Mouse (Mus musculus): ENCODE results near the gene Igfals. TPM values are rescaled to one million over a fixed set of nuclear protein-coding genes. Genes with fewer than 3 reads are reported as not detected.

Igfals gene
- total RNA-seq, 4 experiments from 2014 or later, result 0.17 to 0.25 TPM; not detected in 2

Other genes with a start within 250 kb of the Igfals start
- 100 to 1,000 TPM; 123 to 148 (median 137) TPM for gene Tsc2, start 233.4 kb upstream of the Igfals start, total RNA-seq (2022)
- gene Nthl1, start 233.3 kb upstream of the Igfals start, total RNA-seq (2022), result 1 to 10 TPM; 5.7 to 7.0 (median 6.1) TPM
- gene Slc9a3r2, start 215.7 kb upstream of the Igfals start, total RNA-seq (2022), result 10 to 100 TPM; 41.0 to 47.7 (median 42.0) TPM
- under 1 TPM in 1 of 4 experiments, not detected in 3; 0.63 TPM for gene Npw, start 207.5 kb upstream of the Igfals start, total RNA-seq (2022)
- gene Zfp598, start 196.3 kb upstream of the Igfals start, total RNA-seq (2022), result 10 to 100 TPM; 30.4 to 40.9 (median 36.1) TPM
- gene Syngr3, start 176.0 kb upstream of the Igfals start, total RNA-seq (2022), result 100 to 1,000 TPM; 163 to 176 (median 164) TPM
- 10 to 100 TPM; 17.6 to 19.2 (median 18.0) TPM for gene Gfer, start 169.8 kb upstream of the Igfals start, total RNA-seq (2022)
- gene Noxo1, start 169.8 kb upstream of the Igfals start, total RNA-seq (2022), result 1 to 10 TPM; 2.8 to 5.9 (median 3.0) TPM
- gene Tbl3, start 158.3 kb upstream of the Igfals start, total RNA-seq (2022), result 10 to 100 TPM; 23.4 to 29.7 (median 25.6) TPM
- gene Rnf151, start 147.9 kb upstream of the Igfals start, total RNA-seq (2022), result under 1 TPM in 1 of 4 experiments, not detected in 3; 0.37 TPM
- gene Rps2, start 147.9 kb upstream of the Igfals start, total RNA-seq (2022), result 100 to 1,000 TPM; 270 to 312 (median 290) TPM
- 100 to 1,000 TPM; 208 to 258 (median 238) TPM for gene Ndufb10, start 141.5 kb upstream of the Igfals start, total RNA-seq (2022)
- under 1 TPM; 0.36 to 0.94 (median 0.43) TPM for gene Rpl3l, start 138.2 kb upstream of the Igfals start, total RNA-seq (2022)
- 10 to 100 TPM; 41.4 to 52.7 (median 44.7) TPM for gene Msrb1, start 129.4 kb upstream of the Igfals start, total RNA-seq (2022)
- under 1 TPM; 0.51 to 0.65 (median 0.55) TPM for gene Hs3st6, start 113.0 kb upstream of the Igfals start, total RNA-seq (2022)
- gene Meiob, start 61.7 kb upstream of the Igfals start, total RNA-seq (2022), result not detected
- gene Hagh, start 25.9 kb upstream of the Igfals start, total RNA-seq (2022), result 100 to 1,000 TPM; 129 to 143 (median 135) TPM
- gene Fahd1, start 15.6 kb upstream of the Igfals start, total RNA-seq (2022), result 10 to 100 TPM; 18.7 to 19.5 (median 19.1) TPM
- 10 to 100 TPM; 28.1 to 33.7 (median 32.0) TPM for gene Nubp2, start 20.4 kb downstream of the Igfals start, total RNA-seq (2022)
- 10 to 100 TPM; 51.6 to 57.5 (median 55.3) TPM for gene Spsb3, start 20.6 kb downstream of the Igfals start, total RNA-seq (2022)
- gene Eme2, start 29.1 kb downstream of the Igfals start, total RNA-seq (2022), result 10 to 100 TPM; 44.3 to 57.5 (median 48.6) TPM
- gene Mrps34, start 29.1 kb downstream of the Igfals start, total RNA-seq (2022), result 10 to 100 TPM; 65.0 to 73.3 (median 69.1) TPM
- gene Nme3, start 30.5 kb downstream of the Igfals start, total RNA-seq (2022), result 10 to 100 TPM; 43.5 to 59.7 (median 55.1) TPM
- gene Mapk8ip3, start 71.0 kb downstream of the Igfals start, total RNA-seq (2022), result 100 to 1,000 TPM; 348 to 379 (median 363) TPM
- gene Jpt2, start 94.7 kb downstream of the Igfals start, total RNA-seq (2022), result 1 to 10 TPM; 5.4 to 7.7 (median 7.0) TPM
- gene Cramp1l, start 149.8 kb downstream of the Igfals start, total RNA-seq (2022), result 10 to 100 TPM; 25.7 to 28.9 (median 26.7) TPM
- gene Ift140, start 150.1 kb downstream of the Igfals start, total RNA-seq (2022), result 10 to 100 TPM; 17.4 to 21.5 (median 20.3) TPM
- gene Tmem204, start 217.6 kb downstream of the Igfals start, total RNA-seq (2022), result 10 to 100 TPM in 3 of 4 experiments, 1 to 10 TPM in 1; 7.5 to 11.2 (median 10.6) TPM
- gene Telo2, start 250.0 kb downstream of the Igfals start, total RNA-seq (2022), result 10 to 100 TPM; 22.6 to 34.6 (median 28.6) TPM

Data from left cerebral cortex, adult 8-10 months (tissue).